Mouse (Mus musculus) pancreas, adult 10 weeks (tissue): Measurements from ENCODE around the gene Ano7. TPM values are rescaled to one million over a fixed set of nuclear protein-coding genes. Genes with fewer than 3 reads are reported as not detected.

Experiments used
- polyA plus RNA-seq: library from polyadenylated mRNA; stranded (reverse); fragments of 350-450 nt; fragmentation: Illumina TruSeq; extraction: RNeasy Lipid Tissue Mini Kit (QIAGEN cat#74804); gene quantifications from one replicate; pipeline ENCODE4 v1.2.3, GENCODE M21; 2015; ENCODE audit warnings: low read depth, low replicate concordance; ENCODE audit not compliant: insufficient read depth

Ano7 gene
- polyA plus RNA-seq: not detected

GRCm38 (mm10) chr1:93373665-93374064 is at the start of gene Ano7:
TSS of gene Ano7 (plus strand) at chr1:93373930.

GRCm38 (mm10) chr1:93342648-93343503 is 30.9 kb upstream of the Ano7 start, which contains the start of the genes Ppp1r7 and Pask:
TSS of gene Ppp1r7 (plus strand) at chr1:93342854.
TSS of gene Pask (minus strand) at chr1:93343482.

Other genes with a start within 250 kb of the Ano7 start
- gene Agxt, start 238.7 kb upstream of the Ano7 start, polyA plus RNA-seq: not detected
- gene 2310007B03Rik, start 213.0 kb upstream of the Ano7 start, polyA plus RNA-seq: not detected
- gene Crocc2, start 205.2 kb upstream of the Ano7 start, polyA plus RNA-seq: not detected
- gene Sned1, start 138.1 kb upstream of the Ano7 start, polyA plus RNA-seq: 9.7 TPM
- gene Mterf4, start 68.0 kb upstream of the Ano7 start, polyA plus RNA-seq: 5.6 TPM
- 1.8 TPM for gene Ppp1r7, start 31.1 kb upstream of the Ano7 start, polyA plus RNA-seq
- gene Pask, start 30.4 kb upstream of the Ano7 start, polyA plus RNA-seq: 0.48 TPM
- 68.6 TPM for gene Hdlbp, start 104.9 kb downstream of the Ano7 start, polyA plus RNA-seq
- 2.7 TPM for gene Farp2, start 138.1 kb downstream of the Ano7 start, polyA plus RNA-seq